Mouse (Mus musculus): ENCODE measurements at regions not wholly inside any gene's neighbourhood (a gene's known extent, or its start where the extent isn't known, plus 50 kb on each side); places are given as distances from the start of the nearest gene placed in this dataset.

GRCm38 (mm10) chr11:31732958-31733357, 61.3 kb upstream of the Bod1 start:
- TF ChIP-seq POLR2A (IDR thresholded peaks at IDR 0.05; ENCODE audit: extremely low read depth, insufficient read depth, low read length) = no peak
- no peak for TF ChIP-seq CTCF (IDR thresholded peaks at IDR 0.05; ENCODE audit: extremely low read depth, insufficient read depth, low read length)
